Mouse (Mus musculus): ENCODE results near the gene Jup. TPM values are rescaled to one million over a fixed set of nuclear protein-coding genes. Genes with fewer than 3 reads are reported as not detected.

Gene Jup
- polyA plus RNA-seq, 2 experiments from 2014 or later, result 0.32 to 1.9 TPM

Other genes starting within 250 kb of the Jup start
- gene Krt19, start 249.1 kb downstream of the Jup start, polyA plus RNA-seq (2017; shearing (Covaris generic)), result not detected
- not detected for gene Krt9, start 204.5 kb downstream of the Jup start, polyA plus RNA-seq (2017; shearing (Covaris generic))
- not detected for gene Krt14, start 190.2 kb downstream of the Jup start, polyA plus RNA-seq (2017; shearing (Covaris generic))
- not detected for gene Krt16, start 148.9 kb downstream of the Jup start, polyA plus RNA-seq (2017; shearing (Covaris generic))
- 1 to 10 TPM; 1.7 to 6.4 TPM for gene Krt17, start 136.7 kb downstream of the Jup start, polyA plus RNA-seq (2017; shearing (Covaris generic))
- gene Krt42, start 127.9 kb downstream of the Jup start, polyA plus RNA-seq (2017; shearing (Covaris generic)), result not detected
- 1,000 to 10,000 TPM; 1,870 to 3,129 TPM for gene Eif1, start 77.9 kb downstream of the Jup start, polyA plus RNA-seq (2017; shearing (Covaris generic))
- gene Gast, start 63.4 kb downstream of the Jup start, polyA plus RNA-seq (2017; shearing (Covaris generic)), result not detected
- under 1 TPM in 1 of 2 experiments, not detected in 1; 0.50 TPM for gene Hap1, start 41.6 kb downstream of the Jup start, polyA plus RNA-seq (2017; shearing (Covaris generic))
- gene P3h4, start 17.1 kb upstream of the Jup start, polyA plus RNA-seq (2017; shearing (Covaris generic)), result not detected
- gene Fkbp10, start 17.9 kb upstream of the Jup start, polyA plus RNA-seq (2017; shearing (Covaris generic)), result not detected
- 100 to 1,000 TPM; 126 to 156 TPM for gene Nt5c3b, start 44.0 kb upstream of the Jup start, polyA plus RNA-seq (2017; shearing (Covaris generic))
- under 1 TPM; 0.16 to 0.65 TPM for gene Klhl10, start 44.2 kb upstream of the Jup start, polyA plus RNA-seq (2017; shearing (Covaris generic))
- gene Klhl11, start 75.0 kb upstream of the Jup start, polyA plus RNA-seq (2017; shearing (Covaris generic)), result 1 to 10 TPM; 2.2 to 3.0 TPM
- 100 to 1,000 TPM; 102 to 153 TPM for gene Acly, start 130.2 kb upstream of the Jup start, polyA plus RNA-seq (2017; shearing (Covaris generic))
- gene Ttc25, start 147.8 kb upstream of the Jup start, polyA plus RNA-seq (2017; shearing (Covaris generic)), result under 1 TPM in 1 of 2 experiments, not detected in 1; 0.24 TPM
- gene Cnp, start 177.1 kb upstream of the Jup start, polyA plus RNA-seq (2017; shearing (Covaris generic)), result 100 to 1,000 TPM; 185 to 348 TPM
- 10 to 100 TPM; 27.1 to 30.3 TPM for gene Nkiras2, start 221.5 kb upstream of the Jup start, polyA plus RNA-seq (2017; shearing (Covaris generic))
- 100 to 1,000 TPM; 426 to 510 TPM for gene Dnajc7, start 222.4 kb upstream of the Jup start, polyA plus RNA-seq (2017; shearing (Covaris generic))